Mouse (Mus musculus) heart, postnatal 4 days (tissue): ENCODE measurements around the gene Memo1. TPM values are rescaled to one million over a fixed set of nuclear protein-coding genes. Genes with fewer than 3 reads are reported as not detected.
"Not testable (repeated sequence)": the region's sequence is repeated elsewhere in the genome, so short reads cannot be mapped to it uniquely, and the experiment has no call there.

Source experiments
- DNase-seq: peaks from one replicate; pipeline ENCODE4 v3.0.0; 2021
- total RNA-seq, 2 experiments: library from RNA; stranded (reverse); gene quantifications; 2 replicates each; pipeline ENCODE4 v1.2.3; 2021

The Memo1 gene
- total RNA-seq, 2 experiments from 2014 or later: 74.4 to 78.4 TPM

GRCm38 (mm10) chr17:74245284-74245683, 50.0 kb downstream of the Memo1 start:
- peak; percentile 20 for DNase-seq

GRCm38 (mm10) chr17:74242788-74243187, 52.5 kb downstream of the Memo1 start:
- DNase-seq: no peak

GRCm38 (mm10) chr17:74240322-74240721, 55.0 kb downstream of the Memo1 start:
- no peak for DNase-seq

GRCm38 (mm10) chr17:74228131-74228759, 67.1 kb downstream of the Memo1 start:
- DNase-seq: no peak

- DNase-seq: no peak
Measured at GRCm38 (mm10) chr17:74217304-74217703, 78.0 kb downstream of the Memo1 start.

GRCm38 (mm10) chr17:74212831-74213524, 82.3 kb downstream of the Memo1 start:
- DNase-seq: not testable (repeated sequence)

- no peak for DNase-seq
Measured at GRCm38 (mm10) chr17:74209143-74209908, 86.0 kb downstream of the Memo1 start.

- DNase-seq: peak; percentile 38
Measured at GRCm38 (mm10) chr17:74195943-74196342, 99.4 kb downstream of the Memo1 start.

- DNase-seq: peak; percentile 41
Measured at GRCm38 (mm10) chr17:74194755-74195154, 100.6 kb downstream of the Memo1 start.

GRCm38 (mm10) chr17:74193463-74193862, 101.9 kb downstream of the Memo1 start:
- DNase-seq: no peak

GRCm38 (mm10) chr17:74191446-74191845, 103.9 kb downstream of the Memo1 start:
- DNase-seq: no peak

- DNase-seq: peak; percentile 9
Measured at GRCm38 (mm10) chr17:74186197-74186596, 109.1 kb downstream of the Memo1 start.

GRCm38 (mm10) chr17:74184739-74185138, 110.6 kb downstream of the Memo1 start:
- no peak for DNase-seq

- no peak for DNase-seq
Measured at GRCm38 (mm10) chr17:74180889-74181288, 114.4 kb downstream of the Memo1 start.

- not testable (repeated sequence) for DNase-seq
Measured at GRCm38 (mm10) chr17:74179640-74180039, 115.7 kb downstream of the Memo1 start.

- no peak for DNase-seq
Measured at GRCm38 (mm10) chr17:74173726-74174125, 121.6 kb downstream of the Memo1 start.

GRCm38 (mm10) chr17:74172834-74173233, 122.5 kb downstream of the Memo1 start:
- no peak for DNase-seq

- peak; percentile 45 for DNase-seq
Measured at GRCm38 (mm10) chr17:74159443-74159894, 135.9 kb downstream of the Memo1 start.

GRCm38 (mm10) chr17:74158161-74158560, 137.2 kb downstream of the Memo1 start:
- DNase-seq: no peak
